8 mouse cellular contexts compared by ENCODE assay signal in the genomic region with DNA sequence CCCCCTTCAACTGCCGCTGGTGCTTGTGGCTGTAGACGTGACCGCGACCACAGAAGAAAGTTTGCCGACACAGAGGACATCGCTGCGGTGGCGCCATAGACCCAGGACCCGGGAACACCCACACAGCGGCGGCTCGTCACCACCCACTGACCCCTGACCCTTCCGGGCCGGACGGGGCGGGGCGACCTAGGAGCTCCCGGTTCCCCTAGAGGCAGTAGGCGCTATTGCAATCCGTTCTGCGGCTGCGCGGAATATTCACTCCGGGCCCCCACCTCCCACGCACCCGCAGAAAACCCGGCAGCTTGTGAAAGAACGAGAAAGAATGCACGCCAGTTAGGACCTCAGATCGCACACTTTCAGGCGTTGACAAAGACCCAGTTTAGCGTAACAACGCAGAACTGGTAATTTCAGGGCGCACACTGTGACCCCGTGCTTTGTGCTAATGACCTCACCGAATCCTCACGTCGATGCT. TPM values are rescaled to one million over a fixed set of nuclear protein-coding genes. Genes with fewer than 3 reads are reported as not detected.
DNase-seq lines count a peak whose midpoint lies in the region; ATAC-seq and TF ChIP-seq lines count a peak whose summit lies in the region.

No protein-coding gene starts in this region.

- no peak for TF ChIP-seq EP300 in lung, postnatal 0 days (IDR thresholded peaks at IDR 0.05)

- WGBS in hindbrain, embryonic 12.5 days, result under 1% methylated on average over 38 of the region's 38 CpGs
- under 1% methylated on average over 38 of the region's 38 CpGs for WGBS in lung, postnatal 0 days

- peak; percentile 94 for DNase-seq in NIH3T3 (ENCODE audit: low read depth)
- peak; percentile 98 to 99 for DNase-seq in cerebellum, postnatal 10 days
- peak; percentile 90 to 93 for DNase-seq in frontal cortex, postnatal 10 days (ENCODE audit: low spot score in 2 of 2)
- DNase-seq in layer of hippocampus, postnatal 10 days (ENCODE audit: low spot score in 2 of 2), result peak; percentile 98
- DNase-seq in lung, postnatal 0 days (ENCODE audit: low spot score), result peak; percentile 96
- peak; percentile 92 for DNase-seq in ovary, postnatal 10 days (ENCODE audit: low spot score)
- DNase-seq in thymus, postnatal 0 days (ENCODE audit: low spot score), result peak; percentile 93

- H3K36me3 ChIP-seq in hindbrain, embryonic 12.5 days, result peaks cover 15% of the 10 kb centered on the region
- H3K36me3 ChIP-seq in lung, postnatal 0 days (ENCODE audit: insufficient read depth, low read length), result no peaks in the 10 kb centered on the region; the same call in 1 of the 2 replicates

- peak overlapping the region; percentile 77 for H3K27ac ChIP-seq in hindbrain, embryonic 12.5 days
- H3K27ac ChIP-seq in lung, postnatal 0 days (ENCODE audit: low read length), result peak overlapping the region; percentile 78

- H3K9ac ChIP-seq in hindbrain, embryonic 12.5 days, result peak overlapping the region; percentile 80
- H3K9ac ChIP-seq in lung, postnatal 0 days (replicated peaks; ENCODE audit: low read depth), result peak overlapping the region; percentile 53

- H3K4me3 ChIP-seq in hindbrain, embryonic 12.5 days, result peak overlapping the region; percentile 80
- peak overlapping the region; percentile 77 for H3K4me3 ChIP-seq in lung, postnatal 0 days (ENCODE audit: low read depth, low read length)

- H3K4me2 ChIP-seq in hindbrain, embryonic 12.5 days (replicated peaks), result peak overlapping the region; percentile 93
- peak overlapping the region; percentile 87 for H3K4me2 ChIP-seq in lung, postnatal 0 days (replicated peaks; ENCODE audit: low read depth, low read length)

- no peaks in the 10 kb centered on the region for H3K9me3 ChIP-seq in hindbrain, embryonic 12.5 days (replicated peaks)
- H3K9me3 ChIP-seq in lung, postnatal 0 days (ENCODE audit: low read length), result no peaks in the 10 kb centered on the region

- peaks cover 6% of the 10 kb centered on the region for H3K4me1 ChIP-seq in hindbrain, embryonic 12.5 days
- peaks cover 8% of the 10 kb centered on the region; the same call in 1 of the 2 replicates for H3K4me1 ChIP-seq in lung, postnatal 0 days (ENCODE audit: insufficient read depth, low read depth, low read length)

- ATAC-seq in hindbrain, embryonic 12.5 days (ENCODE audit: low FRiP score), result peak; percentile 89
- peak; percentile 99 for ATAC-seq in lung, postnatal 0 days

- TF ChIP-seq CTCF in lung, postnatal 0 days (IDR thresholded peaks at IDR 0.05), result peak; percentile 86

- H3K27me3 ChIP-seq in hindbrain, embryonic 12.5 days, result no peaks in the 10 kb centered on the region
- no peaks in the 10 kb centered on the region for H3K27me3 ChIP-seq in lung, postnatal 0 days (replicated peaks; ENCODE audit: insufficient read depth, low read length)

RNA-seq across cellular contexts. Expression of gene Ccdc84, which starts 0.4 kb away (rescaled TPM):
- polyA plus RNA-seq in hindbrain, embryonic 12.5 days (2016; fragmentation: Nextera tagmentation; extraction: Ambion mirVana), result 32.9 and 36.7 TPM in 2 replicates
- total RNA-seq in layer of hippocampus, postnatal 10 days (2021), result 10 to 100 TPM; 20.7 to 22.4 TPM
- 24.2 and 24.5 TPM in 2 replicates for polyA plus RNA-seq in lung, postnatal 0 days (2015; fragmentation: Nextera tagmentation; extraction: Ambion mirVana)
- 24.6 and 27.0 TPM in 2 replicates for polyA plus RNA-seq in thymus, postnatal 0 days (2015; fragmentation: Nextera tagmentation; extraction: Ambion mirVana)

RNA-seq across cellular contexts. Expression of gene Trappc4, which starts 10.5 kb away (rescaled TPM):
- 256 and 259 TPM in 2 replicates for polyA plus RNA-seq in hindbrain, embryonic 12.5 days (2016; fragmentation: Nextera tagmentation; extraction: Ambion mirVana)
- total RNA-seq in layer of hippocampus, postnatal 10 days (2021), result 100 to 1,000 TPM in 1 of 2 experiments, 10 to 100 TPM in 1; 84.2 to 109 TPM
- 133 and 136 TPM in 2 replicates for polyA plus RNA-seq in lung, postnatal 0 days (2015; fragmentation: Nextera tagmentation; extraction: Ambion mirVana)
- polyA plus RNA-seq in thymus, postnatal 0 days (2015; fragmentation: Nextera tagmentation; extraction: Ambion mirVana), result 166 and 171 TPM in 2 replicates

RNA-seq across cellular contexts. Expression of gene Rps25, which starts 11.0 kb away (rescaled TPM):
- 1,265 and 1,340 TPM in 2 replicates for polyA plus RNA-seq in hindbrain, embryonic 12.5 days (2016; fragmentation: Nextera tagmentation; extraction: Ambion mirVana)
- total RNA-seq in layer of hippocampus, postnatal 10 days (2021), result 100 to 1,000 TPM; 701 to 748 TPM
- polyA plus RNA-seq in lung, postnatal 0 days (2015; fragmentation: Nextera tagmentation; extraction: Ambion mirVana), result 1,758 and 2,031 TPM in 2 replicates
- 3,300 and 3,396 TPM in 2 replicates for polyA plus RNA-seq in thymus, postnatal 0 days (2015; fragmentation: Nextera tagmentation; extraction: Ambion mirVana)

RNA-seq across cellular contexts. Expression of gene Slc37a4, which starts 21.3 kb away (rescaled TPM):
- 38.7 TPM in 2 replicates for polyA plus RNA-seq in hindbrain, embryonic 12.5 days (2016; fragmentation: Nextera tagmentation; extraction: Ambion mirVana)
- 10 to 100 TPM; 36.4 to 39.0 TPM for total RNA-seq in layer of hippocampus, postnatal 10 days (2021)
- polyA plus RNA-seq in lung, postnatal 0 days (2015; fragmentation: Nextera tagmentation; extraction: Ambion mirVana), result 14.7 and 17.7 TPM in 2 replicates
- polyA plus RNA-seq in thymus, postnatal 0 days (2015; fragmentation: Nextera tagmentation; extraction: Ambion mirVana), result 16.4 and 18.1 TPM in 2 replicates

RNA-seq across cellular contexts. Expression of gene Foxr1, which starts 23.0 kb away (rescaled TPM):
- polyA plus RNA-seq in hindbrain, embryonic 12.5 days (2016; fragmentation: Nextera tagmentation; extraction: Ambion mirVana), result not detected in 2 replicates
- not detected for total RNA-seq in layer of hippocampus, postnatal 10 days (2021)
- not detected in 2 replicates for polyA plus RNA-seq in lung, postnatal 0 days (2015; fragmentation: Nextera tagmentation; extraction: Ambion mirVana)
- not detected in 2 replicates for polyA plus RNA-seq in thymus, postnatal 0 days (2015; fragmentation: Nextera tagmentation; extraction: Ambion mirVana)

Comparison
In these comparisons a context has a peak if more than half of its experiments do, and no peak if none do; other contexts are left out.
1. Peak in every context shown above with its lines: DNase-seq, ATAC-seq, H3K4me3 ChIP-seq and H3K27ac ChIP-seq.